Mouse (Mus musculus) liver, postnatal 0 days (tissue): ENCODE measurements around the gene Slc24a3. TPM values are rescaled to one million over a fixed set of nuclear protein-coding genes. Genes with fewer than 3 reads are reported as not detected.

Experiments
- ATAC-seq: fragments of 200-750 bp; cut with Nextera tagmentation; 2 replicates; pipeline ENCODE4 v1.8.0; 2017; ENCODE audit warnings: mild to moderate bottlenecking, moderate library complexity
- DNase-seq: peaks from one replicate; pipeline ENCODE4 v3.0.0-alpha.2; 2016
- H3K27ac ChIP-seq: fragments of 300-500 bp; sonication (generic); 2 replicates; pipeline ENCODE4 v1.5.1; 2014; ENCODE audit warnings: antibody characterized with exemption, moderate library complexity, mild to moderate bottlenecking, low read depth
- H3K27me3 ChIP-seq: fragments of 300-500 bp; sonication (generic); 2 replicates; pipeline ENCODE4 v1.6.1; 2014; ENCODE audit warnings: low read length, control low read depth, mixed read lengths; ENCODE audit not compliant: insufficient read depth
- H3K36me3 ChIP-seq: fragments of 300-500 bp; sonication (generic); replicated peaks from 2 replicates; pipeline ENCODE4 v1.6.1; 2014; ENCODE audit warnings: mild to moderate bottlenecking, control low read depth, low read length, moderate library complexity, mixed read lengths; ENCODE audit not compliant: insufficient read depth
- H3K4me1 ChIP-seq: fragments of 300-500 bp; sonication (generic); 2 replicates; pipeline ENCODE4 v1.6.1; 2014; ENCODE audit warnings: antibody characterized with exemption, mild to moderate bottlenecking, control low read depth; ENCODE audit not compliant: insufficient read depth
- H3K4me2 ChIP-seq: fragments of 300-500 bp; sonication (generic); 2 replicates; pipeline ENCODE4 v1.6.1; 2014; ENCODE audit warnings: low read depth, mild to moderate bottlenecking, low read length, moderate library complexity, mixed read lengths
- H3K4me3 ChIP-seq: fragments of 300-500 bp; sonication (generic); 2 replicates; pipeline ENCODE4 v1.5.1; 2014; ENCODE audit warnings: low read depth, low read length
- H3K9ac ChIP-seq: fragments of 300-500 bp; sonication (generic); replicated peaks from 2 replicates; pipeline ENCODE4 v1.6.1; 2014; ENCODE audit warnings: mild to moderate bottlenecking, moderate library complexity
- H3K9me3 ChIP-seq: fragments of 300-500 bp; sonication (generic); 2 replicates; pipeline ENCODE4 v1.6.1; 2016; ENCODE audit warnings: mild to moderate bottlenecking, control low read depth, low read length, mixed read lengths
- CTCF ChIP-seq: sonication (generic); IDR thresholded peaks from 2 replicates; pipeline ENCODE4 v1.5.1; 2016; ENCODE audit warnings: antibody characterized with exemption, low read depth
- EP300 ChIP-seq: IDR thresholded peaks from 2 replicates; pipeline ENCODE4 v1.6.1; 2016; ENCODE audit warnings: antibody characterized with exemption, low read depth, mild to moderate bottlenecking
- WGBS: fragments of 180-500 bp; shearing (Covaris S2); extraction: QIAGEN DNeasy Blood & Tissue Kit; methylation state at CpG from one replicate; pipeline ENCODE4 v1.1.7; 2014; ENCODE audit not compliant: insufficient replicate concordance; 5-methylcytosine and 5-hydroxymethylcytosine counted together
- polyA plus RNA-seq: library from polyadenylated mRNA; unstranded; fragments of >200 nt; fragmentation: Nextera tagmentation; extraction: Ambion mirVana; gene quantifications from 2 replicates; pipeline ENCODE4 v1.2.1, GENCODE M21; 2015

Slc24a3 gene
- polyA plus RNA-seq, 1 experiment from 2014 or later = 0.40 TPM

DNA sequence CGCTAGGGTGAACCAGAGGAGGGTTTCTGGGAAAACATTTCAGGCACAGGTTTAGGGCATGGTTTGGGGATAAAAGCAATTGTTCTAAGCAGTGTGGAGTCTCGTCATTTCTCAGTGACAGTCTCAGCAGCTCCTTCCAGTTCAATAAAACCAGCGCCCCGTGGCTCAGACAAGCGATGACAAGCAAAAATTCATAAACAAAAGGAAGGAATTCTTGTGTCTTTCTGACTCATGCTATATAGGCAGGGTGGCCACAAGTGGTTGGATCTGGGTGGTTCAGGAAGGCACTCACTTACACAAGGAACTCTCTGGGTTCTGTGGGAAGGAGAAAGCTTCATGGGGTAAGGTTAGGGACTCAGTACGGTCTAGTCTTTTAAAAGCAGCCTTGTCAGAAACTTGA, 51.7 kb downstream of the Slc24a3 start:
- no peaks in the 10 kb centered on the region for H3K9me3 ChIP-seq
- DNase-seq = no peak
- no peak overlapping the region for H3K4me2 ChIP-seq
- H3K27me3 ChIP-seq = no peaks in the 10 kb centered on the region
- H3K36me3 ChIP-seq = no peaks in the 10 kb centered on the region
- 63% methylated on average over 6 of the region's 6 CpGs for whole genome bisulfite sequencing
- no peak for ATAC-seq
- H3K4me1 ChIP-seq = peaks cover 3% of the 10 kb centered on the region; the same call in 1 of the 2 replicates
- no peak overlapping the region for H3K4me3 ChIP-seq
- TF ChIP-seq EP300 (no peak), CTCF (no peak)
- H3K9ac ChIP-seq = no peak overlapping the region
- H3K27ac ChIP-seq = no peak overlapping the region

DNA sequence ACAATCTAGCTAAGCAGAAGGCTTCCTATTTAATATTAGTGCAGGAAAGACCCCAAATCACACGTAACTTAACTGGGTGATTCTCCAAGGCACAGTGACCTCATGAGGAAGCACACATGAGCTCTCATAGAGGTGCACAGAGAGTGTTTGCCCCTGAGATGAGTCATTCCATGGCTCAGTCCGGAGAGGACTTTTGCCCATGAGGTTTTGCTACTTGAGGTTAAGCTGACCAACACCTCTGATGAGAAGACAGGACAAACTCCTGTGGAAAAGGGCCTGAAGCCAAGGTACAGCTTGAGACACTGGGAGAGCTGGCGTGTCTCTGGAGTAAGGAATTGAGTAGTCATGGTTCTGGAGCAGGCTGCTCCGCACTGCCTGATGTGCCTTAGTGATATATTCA, 56.1 kb downstream of the Slc24a3 start:
- H3K36me3 ChIP-seq = no peaks in the 10 kb centered on the region
- no peak overlapping the region for H3K4me3 ChIP-seq
- DNase-seq (no peak), ATAC-seq (no peak)
- no peaks in the 10 kb centered on the region for H3K9me3 ChIP-seq
- H3K4me2 ChIP-seq = no peak overlapping the region
- no peaks in the 10 kb centered on the region for H3K27me3 ChIP-seq
- peaks cover 14% of the 10 kb centered on the region for H3K4me1 ChIP-seq
- no peak overlapping the region for H3K9ac ChIP-seq
- H3K27ac ChIP-seq = no peak overlapping the region
- no peak for TF ChIP-seq CTCF
- no peak for TF ChIP-seq EP300
- WGBS = 77% methylated on average over 4 of the region's 4 CpGs

- 30% methylated on average over 3 of the region's 3 CpGs for WGBS
- peak overlapping the region; percentile 64 for H3K27ac ChIP-seq
- H3K4me1 ChIP-seq = peaks cover 14% of the 10 kb centered on the region
- TF ChIP-seq EP300 = no peak
- TF ChIP-seq CTCF = no peak
- no peaks in the 10 kb centered on the region for H3K27me3 ChIP-seq
- H3K4me2 ChIP-seq = no peak overlapping the region
- no peaks in the 10 kb centered on the region for H3K9me3 ChIP-seq
- no peak overlapping the region for H3K4me3 ChIP-seq
- ATAC-seq (peak; percentile 63), DNase-seq (no peak)
- no peaks in the 10 kb centered on the region for H3K36me3 ChIP-seq
- H3K9ac ChIP-seq = no peak overlapping the region
Measured at GRCm38 (mm10) chr2:145225640-145226039, 58.1 kb downstream of the Slc24a3 start.

GRCm38 (mm10) chr2:145226100-145226499, 58.5 kb downstream of the Slc24a3 start:
- 25% methylated on average over 1 of the region's 1 CpGs for WGBS

GRCm38 (mm10) chr2:145227351-145227750, 59.8 kb downstream of the Slc24a3 start:
- WGBS = 77% methylated on average over 5 of the region's 5 CpGs

More at GRCm38 (mm10) chr2:145226100-145226499, 58.5 kb downstream of the Slc24a3 start:
- H3K36me3 ChIP-seq = no peaks in the 10 kb centered on the region
- H3K4me2 ChIP-seq = no peak overlapping the region
- no peak for DNase-seq
- H3K27ac ChIP-seq = peak overlapping the region; percentile 64; the same call in 1 of the 2 replicates
- ATAC-seq = peak; percentile 81
- no peak overlapping the region for H3K9ac ChIP-seq
- peaks cover 14% of the 10 kb centered on the region for H3K4me1 ChIP-seq
- H3K4me3 ChIP-seq = no peak overlapping the region
- no peaks in the 10 kb centered on the region for H3K27me3 ChIP-seq
- TF ChIP-seq EP300 = peak; percentile 86
- no peak for TF ChIP-seq CTCF
- H3K9me3 ChIP-seq = no peaks in the 10 kb centered on the region

DNA sequence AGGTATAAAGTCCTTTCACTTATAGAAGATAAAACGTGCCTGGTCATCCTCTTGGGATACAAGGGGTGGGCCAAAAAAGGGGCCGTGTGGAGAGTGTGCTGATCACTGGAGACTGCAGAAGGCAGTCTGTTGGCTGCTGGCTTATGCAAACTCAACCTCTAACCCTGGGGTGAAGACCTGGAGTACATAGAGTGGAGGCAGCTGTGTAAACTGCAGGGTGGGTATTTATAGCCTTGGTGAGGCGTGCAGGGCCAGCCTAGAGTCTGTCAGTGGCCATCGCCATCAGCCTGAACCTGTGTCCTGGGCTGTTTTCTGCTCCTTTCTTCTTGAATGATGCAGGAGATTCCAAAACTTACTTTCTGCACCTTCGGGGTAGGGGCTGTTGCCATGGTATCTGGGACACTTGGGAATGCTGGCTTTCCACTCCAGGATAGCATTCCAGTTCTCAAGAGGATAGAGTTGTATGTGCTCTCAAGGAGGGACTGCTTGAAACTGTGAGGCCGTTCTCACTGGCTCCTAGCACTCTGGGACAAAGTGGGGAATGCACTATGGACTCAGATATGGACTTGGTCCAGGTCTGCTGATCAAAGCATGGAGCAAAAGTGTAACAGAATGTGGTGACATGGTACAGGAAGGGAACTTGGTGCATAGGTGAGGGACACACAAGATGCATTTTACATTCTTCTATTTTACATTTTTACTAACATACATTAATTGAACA, 65.4 kb downstream of the Slc24a3 start:
- no peak for TF ChIP-seq EP300
- no peak for TF ChIP-seq CTCF
- H3K4me3 ChIP-seq = no peak overlapping the region
- 52% methylated on average over 6 of the region's 6 CpGs for WGBS
- peak; percentile 88 for ATAC-seq
- H3K4me1 ChIP-seq = peaks cover 19% of the 10 kb centered on the region
- H3K9me3 ChIP-seq = no peaks in the 10 kb centered on the region
- DNase-seq = peak; percentile 24
- no peaks in the 10 kb centered on the region for H3K27me3 ChIP-seq
- peak overlapping the region; percentile 52 for H3K27ac ChIP-seq
- no peak overlapping the region; the same call in 1 of the 2 replicates for H3K4me2 ChIP-seq
- no peak overlapping the region for H3K9ac ChIP-seq
- no peaks in the 10 kb centered on the region for H3K36me3 ChIP-seq

More at GRCm38 (mm10) chr2:145227351-145227750, 59.8 kb downstream of the Slc24a3 start:
- H3K36me3 ChIP-seq = no peaks in the 10 kb centered on the region
- TF ChIP-seq CTCF (no peak), EP300 (no peak)
- ATAC-seq = no peak
- H3K9me3 ChIP-seq = no peaks in the 10 kb centered on the region
- no peak for DNase-seq
- H3K4me1 ChIP-seq = peaks cover 15% of the 10 kb centered on the region
- no peak overlapping the region for H3K9ac ChIP-seq
- no peak overlapping the region for H3K27ac ChIP-seq
- no peak overlapping the region for H3K4me2 ChIP-seq
- H3K4me3 ChIP-seq = no peak overlapping the region
- no peaks in the 10 kb centered on the region for H3K27me3 ChIP-seq
